In the genomic region with DNA sequence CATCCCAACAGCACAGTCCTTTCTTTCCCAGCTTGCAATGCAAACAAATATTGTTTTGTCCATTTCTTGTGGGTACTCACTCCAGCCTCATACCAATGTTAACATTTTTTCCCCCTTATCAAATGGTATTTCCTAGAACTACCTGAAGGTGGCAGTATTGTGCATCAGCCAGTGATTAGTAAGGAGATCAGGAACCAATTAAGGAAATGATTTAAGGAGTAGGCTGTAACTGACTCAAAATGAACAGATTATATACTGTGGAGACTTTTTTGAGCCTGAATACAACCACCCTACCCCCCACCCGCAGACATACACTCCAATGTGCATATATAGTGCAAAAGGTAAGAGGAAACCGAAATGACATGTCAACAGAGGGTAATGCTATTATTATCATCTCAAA, we compare ENCODE assay signal across 10 mouse cellular contexts.
DNase-seq lines count a peak whose midpoint lies in the region; ATAC-seq and TF ChIP-seq lines count a peak whose summit lies in the region.
"Had no signal": no experiment of that assay in that cellular context is flagged by ENCODE, and none has a peak within 500 bp of the region (broad histone marks: within the 10 kb centered on the region; RNA-seq: fewer than 3 reads in every experiment).

No protein-coding gene starts in this region.

- H3K27me3 ChIP-seq in heart, adult 2 months (ENCODE audit: control insufficient read depth, insufficient read depth, low read length): no peaks in the 10 kb centered on the region
- no peaks in the 10 kb centered on the region for H3K27me3 ChIP-seq in lung, postnatal 0 days (replicated peaks; ENCODE audit: insufficient read depth, low read length)

- no peak overlapping the region for H3K27ac ChIP-seq in heart, adult 2 months
- no peak overlapping the region for H3K27ac ChIP-seq in lung, postnatal 0 days (ENCODE audit: low read length)

- no peak for TF ChIP-seq EP300 in heart, adult 2 months (IDR thresholded peaks at IDR 0.05; ENCODE audit: insufficient read depth, low read depth, low read length)
- no peak for TF ChIP-seq EP300 in lung, postnatal 0 days (IDR thresholded peaks at IDR 0.05)

- no peak overlapping the region for H3K4me2 ChIP-seq in lung, postnatal 0 days (replicated peaks; ENCODE audit: low read depth, low read length)

- TF ChIP-seq CTCF in heart, adult 2 months (IDR thresholded peaks at IDR 0.05): peak; percentile 62
- peak; percentile 69 for TF ChIP-seq CTCF in lung, postnatal 0 days (IDR thresholded peaks at IDR 0.05)

- no peaks in the 10 kb centered on the region for H3K36me3 ChIP-seq in heart, adult 2 months (ENCODE audit: control insufficient read depth, insufficient read depth, low read length)
- no peaks in the 10 kb centered on the region for H3K36me3 ChIP-seq in lung, postnatal 0 days (ENCODE audit: insufficient read depth, low read length)

- no peaks in the 10 kb centered on the region for H3K79me2 ChIP-seq in heart, adult 2 months (replicated peaks; ENCODE audit: control insufficient read depth, insufficient read depth, low read length)

- H3K9ac ChIP-seq in heart, adult 2 months (ENCODE audit: low read depth, low read length): no peak overlapping the region
- no peak overlapping the region for H3K9ac ChIP-seq in lung, postnatal 0 days (replicated peaks; ENCODE audit: low read depth)

- no peak for TF ChIP-seq POLR2A in heart, adult 2 months (IDR thresholded peaks at IDR 0.05; ENCODE audit: insufficient read depth, low read depth, low read length)

- H3K4me1 ChIP-seq in heart, adult 2 months (ENCODE audit: control insufficient read depth, insufficient read depth, low read length): no peaks in the 10 kb centered on the region
- no peaks in the 10 kb centered on the region for H3K4me1 ChIP-seq in lung, postnatal 0 days (ENCODE audit: insufficient read depth, low read depth, low read length)

- no peak for DNase-seq in heart, adult 2 months
- no peak for DNase-seq in heart, postnatal 14 days
- peak; percentile 51 for DNase-seq in lung, postnatal 0 days (ENCODE audit: low spot score)
- DNase-seq in lung, adult 18-20 months: no peak
- peak; percentile 3 for DNase-seq in c-Kit-positive CD71-positive TER-119-negative erythroid progenitor cells, embryonic 14.5 days (ENCODE audit: low read depth)
- peak; percentile 60 for DNase-seq in retina, embryonic 14.5 days (ENCODE audit: low spot score)
- DNase-seq in thymus, postnatal 4 days: no peak
- DNase-seq in right cerebral cortex, adult 18-20 months: no peak
- DNase-seq: cerebellum, adult 11-12 months; thymus, adult 18-20 months had no signal

- H3K4me3 ChIP-seq in heart, adult 2 months: no peak overlapping the region
- no peak overlapping the region for H3K4me3 ChIP-seq in lung, postnatal 0 days (ENCODE audit: low read depth, low read length)

- ATAC-seq in lung, postnatal 0 days: no peak

- no peaks in the 10 kb centered on the region for H3K9me3 ChIP-seq in lung, postnatal 0 days (ENCODE audit: low read length)

- 75% methylated on average over 2 of the region's 2 CpGs for WGBS in heart, adult 2 months
- 73% methylated on average over 2 of the region's 2 CpGs for WGBS in lung, postnatal 0 days

- intact Hi-C loops in heart, adult 2 months (cut with DNase I): no loop called here
- intact Hi-C loops in heart, postnatal 14 days (cut with DNase I): loop anchor here (10.0 kb wide), 1 partner anchor 632 kb away; no protein-coding TSS in a partner anchor

Comparison
In these comparisons a context has a peak if more than half of its experiments do, and no peak if none do; other contexts are left out.
1. DNase-seq: peak in lung, postnatal 0 days (single experiment), c-Kit-positive CD71-positive TER-119-negative erythroid progenitor cells, embryonic 14.5 days (single experiment) and retina, embryonic 14.5 days (single experiment); none in heart, adult 2 months (0 of 2), heart, postnatal 14 days (0 of 2), lung, adult 18-20 months (0 of 2), thymus, postnatal 4 days (single experiment) and right cerebral cortex, adult 18-20 months (single experiment).